Mouse (Mus musculus) hindbrain, embryonic 13.5 days (tissue): ENCODE results near the gene Tmem217. TPM values are rescaled to one million over a fixed set of nuclear protein-coding genes. Genes with fewer than 3 reads are reported as not detected.

Experiments used
- ATAC-seq: fragments of 200-750 bp; cut with Nextera tagmentation; 2 replicates; pipeline ENCODE4 v1.8.0; 2017; ENCODE audit warnings: moderate TSS enrichment; ENCODE audit not compliant: low FRiP score
- H3K27ac ChIP-seq: fragments of 300-500 bp; sonication (generic); 2 replicates; pipeline ENCODE4 v1.5.1; 2015; ENCODE audit warnings: inconsistent platforms, mild to moderate bottlenecking, moderate library complexity
- H3K27me3 ChIP-seq: fragments of 300-500 bp; sonication (generic); 2 replicates; pipeline ENCODE4 v1.6.1; 2015; ENCODE audit warnings: mild to moderate bottlenecking, inconsistent platforms
- H3K36me3 ChIP-seq: fragments of 300-500 bp; sonication (generic); 2 replicates; pipeline ENCODE4 v1.6.1; 2015; ENCODE audit warnings: mild to moderate bottlenecking, inconsistent platforms
- H3K4me1 ChIP-seq: fragments of 300-500 bp; sonication (generic); replicated peaks from 2 replicates; pipeline ENCODE4 v1.6.1; 2015; ENCODE audit warnings: inconsistent platforms
- H3K4me2 ChIP-seq: fragments of 300-500 bp; sonication (generic); 2 replicates; pipeline ENCODE4 v1.6.1; 2015; ENCODE audit warnings: inconsistent platforms, mild to moderate bottlenecking, moderate library complexity
- H3K4me3 ChIP-seq: fragments of 300-500 bp; sonication (generic); 2 replicates; pipeline ENCODE4 v1.5.1; 2015; ENCODE audit warnings: mild to moderate bottlenecking, inconsistent platforms
- H3K9ac ChIP-seq: fragments of 300-500 bp; sonication (generic); 2 replicates; pipeline ENCODE4 v1.6.1; 2015; ENCODE audit warnings: mild to moderate bottlenecking, inconsistent platforms
- H3K9me3 ChIP-seq: fragments of 300-500 bp; sonication (generic); 2 replicates; pipeline ENCODE4 v1.6.1; 2016; ENCODE audit warnings: inconsistent platforms
- WGBS: fragments of 180-500 bp; shearing (Covaris S2); methylation state at CpG from one replicate; pipeline ENCODE4 v1.1.7; 2015; 5-methylcytosine and 5-hydroxymethylcytosine counted together
- polyA plus RNA-seq: library from polyadenylated mRNA; unstranded; fragments of >200 nt; fragmentation: Nextera tagmentation; extraction: Ambion mirVana; gene quantifications from 2 replicates; pipeline ENCODE4 v1.2.1, GENCODE M21; 2015

The Tmem217 gene
- polyA plus RNA-seq, 1 experiment from 2014 or later: 1.6 TPM

- Histone ChIP-seq H3K27ac (peak overlapping the region; percentile 96), H3K9me3 (no peaks in the 10 kb centered on the region), H3K4me2 (peak overlapping the region; percentile 91), H3K9ac (peak overlapping the region; percentile 94), H3K4me1 (peaks cover 42% of the 10 kb centered on the region), H3K4me3 (peak overlapping the region; percentile 70), H3K36me3 (peaks cover 11% of the 10 kb centered on the region), H3K27me3 (no peaks in the 10 kb centered on the region)
- peak; percentile 92 for ATAC-seq
- 2% methylated on average over 41 of the region's 68 CpGs for WGBS
Observed at GRCm38 (mm10) chr17:29489971-29490712, 62.0 kb downstream of the Tmem217 start.

- H3K27ac ChIP-seq: peak overlapping the region; percentile 96
- H3K4me2 ChIP-seq: peak overlapping the region; percentile 73
- peaks cover 37% of the 10 kb centered on the region for H3K4me1 ChIP-seq
- peaks cover 5% of the 10 kb centered on the region for H3K36me3 ChIP-seq
- WGBS: 5% methylated on average over 30 of the region's 30 CpGs
- peak overlapping the region; percentile 70 for H3K4me3 ChIP-seq
- H3K9ac ChIP-seq: peak overlapping the region; percentile 83
- H3K9me3 ChIP-seq: no peaks in the 10 kb centered on the region
- H3K27me3 ChIP-seq: no peaks in the 10 kb centered on the region
- ATAC-seq: no peak
Observed at GRCm38 (mm10) chr17:29488978-29489970, 62.9 kb downstream of the Tmem217 start.

- peak overlapping the region; percentile 73 for H3K4me2 ChIP-seq
Observed at GRCm38 (mm10) chr17:29488257-29488977, 63.8 kb downstream of the Tmem217 start.

GRCm38 (mm10) chr17:29485336-29486233, 66.6 kb downstream of the Tmem217 start:
- Histone ChIP-seq H3K9ac (no peak overlapping the region), H3K27me3 (no peaks in the 10 kb centered on the region), H3K27ac (no peak overlapping the region), H3K9me3 (no peaks in the 10 kb centered on the region), H3K36me3 (no peaks in the 10 kb centered on the region), H3K4me1 (peaks cover 13% of the 10 kb centered on the region), H3K4me2 (no peak overlapping the region), H3K4me3 (no peak overlapping the region)
- ATAC-seq: no peak
- 67% methylated on average over 3 of the region's 3 CpGs for WGBS

More at GRCm38 (mm10) chr17:29488257-29488977, 63.8 kb downstream of the Tmem217 start:
- no peaks in the 10 kb centered on the region for H3K36me3 ChIP-seq
- WGBS: 77% methylated on average over 8 of the region's 8 CpGs
- ATAC-seq: no peak
- 0 out of 2 replicates have a peak overlapping the region, but pooled peaks have one; percentile 83 for H3K9ac ChIP-seq
- H3K4me1 ChIP-seq: peaks cover 32% of the 10 kb centered on the region
- H3K4me3 ChIP-seq: 0 out of 2 replicates have a peak overlapping the region, but pooled peaks have one; percentile 70
- no peak overlapping the region for H3K27ac ChIP-seq
- no peaks in the 10 kb centered on the region for H3K27me3 ChIP-seq
- no peaks in the 10 kb centered on the region for H3K9me3 ChIP-seq

- Histone ChIP-seq H3K27me3 (no peaks in the 10 kb centered on the region), H3K36me3 (no peaks in the 10 kb centered on the region), H3K4me1 (peaks cover 10% of the 10 kb centered on the region), H3K4me2 (no peak overlapping the region), H3K4me3 (no peak overlapping the region), H3K27ac (no peak overlapping the region), H3K9me3 (no peaks in the 10 kb centered on the region), H3K9ac (no peak overlapping the region)
- 90% methylated on average over 2 of the region's 2 CpGs for WGBS
- no peak for ATAC-seq
Observed at GRCm38 (mm10) chr17:29484431-29484830, 67.8 kb downstream of the Tmem217 start.

GRCm38 (mm10) chr17:29483282-29483681, 68.9 kb downstream of the Tmem217 start:
- no peak overlapping the region for H3K4me3 ChIP-seq
- H3K36me3 ChIP-seq: no peaks in the 10 kb centered on the region
- H3K4me1 ChIP-seq: no peaks in the 10 kb centered on the region
- no peak for ATAC-seq
- no peak overlapping the region for H3K9ac ChIP-seq
- no peak overlapping the region for H3K27ac ChIP-seq
- H3K9me3 ChIP-seq: no peaks in the 10 kb centered on the region
- H3K4me2 ChIP-seq: no peak overlapping the region
- WGBS: 96% methylated on average over 2 of the region's 2 CpGs
- H3K27me3 ChIP-seq: no peaks in the 10 kb centered on the region

GRCm38 (mm10) chr17:29482632-29483031, 69.6 kb downstream of the Tmem217 start:
- no peaks in the 10 kb centered on the region for H3K27me3 ChIP-seq
- no peak overlapping the region for H3K4me2 ChIP-seq
- WGBS: 94% methylated on average over 7 of the region's 7 CpGs
- no peak overlapping the region for H3K27ac ChIP-seq
- H3K4me1 ChIP-seq: no peaks in the 10 kb centered on the region
- ATAC-seq: no peak
- no peak overlapping the region for H3K4me3 ChIP-seq
- H3K36me3 ChIP-seq: no peaks in the 10 kb centered on the region
- H3K9ac ChIP-seq: no peak overlapping the region
- no peaks in the 10 kb centered on the region for H3K9me3 ChIP-seq

- Histone ChIP-seq H3K36me3 (no peaks in the 10 kb centered on the region), H3K4me2 (no peak overlapping the region), H3K9ac (no peak overlapping the region), H3K4me1 (no peaks in the 10 kb centered on the region), H3K4me3 (no peak overlapping the region), H3K27ac (no peak overlapping the region), H3K27me3 (no peaks in the 10 kb centered on the region), H3K9me3 (no peaks in the 10 kb centered on the region)
- no peak for ATAC-seq
- WGBS: 81% methylated on average over 2 of the region's 2 CpGs
Observed at GRCm38 (mm10) chr17:29480256-29480655, 71.9 kb downstream of the Tmem217 start.

GRCm38 (mm10) chr17:29478271-29478670, 73.9 kb downstream of the Tmem217 start:
- no peak overlapping the region for H3K9ac ChIP-seq
- H3K27ac ChIP-seq: no peak overlapping the region
- H3K27me3 ChIP-seq: no peaks in the 10 kb centered on the region
- no peak overlapping the region for H3K4me2 ChIP-seq
- no peaks in the 10 kb centered on the region for H3K9me3 ChIP-seq
- no peak for ATAC-seq
- no peaks in the 10 kb centered on the region for H3K4me1 ChIP-seq
- WGBS: 92% methylated on average over 4 of the region's 4 CpGs
- H3K36me3 ChIP-seq: no peaks in the 10 kb centered on the region
- no peak overlapping the region for H3K4me3 ChIP-seq

GRCm38 (mm10) chr17:29477357-29477756, 74.8 kb downstream of the Tmem217 start:
- Histone ChIP-seq H3K4me2 (no peak overlapping the region), H3K27ac (no peak overlapping the region), H3K4me1 (no peaks in the 10 kb centered on the region), H3K9ac (no peak overlapping the region), H3K4me3 (no peak overlapping the region), H3K36me3 (no peaks in the 10 kb centered on the region), H3K9me3 (no peaks in the 10 kb centered on the region), H3K27me3 (no peaks in the 10 kb centered on the region)
- no peak for ATAC-seq
- WGBS: 89% methylated on average over 10 of the region's 10 CpGs

- Histone ChIP-seq H3K9ac (no peak overlapping the region), H3K4me3 (no peak overlapping the region), H3K27me3 (no peaks in the 10 kb centered on the region), H3K27ac (no peak overlapping the region), H3K9me3 (no peaks in the 10 kb centered on the region), H3K4me2 (no peak overlapping the region), H3K4me1 (no peaks in the 10 kb centered on the region), H3K36me3 (no peaks in the 10 kb centered on the region)
- no peak for ATAC-seq
- WGBS: 85% methylated on average over 4 of the region's 4 CpGs
Observed at GRCm38 (mm10) chr17:29476461-29476860, 75.7 kb downstream of the Tmem217 start.
